Mouse (Mus musculus) ES-Bruce4 (cell line): ENCODE measurements around the gene Prkag2. TPM values are rescaled to one million over a fixed set of nuclear protein-coding genes. Genes with fewer than 3 reads are reported as not detected.

Experiments used
- H3K27ac ChIP-seq: 2 replicates; pipeline ENCODE4 v1.5.1; 2012; ENCODE audit warnings: low read length, inconsistent platforms; ENCODE audit not compliant: insufficient read depth
- H3K27me3 ChIP-seq: 2 replicates; pipeline ENCODE4 v1.6.1; 2012; ENCODE audit warnings: mild to moderate bottlenecking, low read length, inconsistent platforms; ENCODE audit not compliant: control insufficient read depth, poor library complexity, insufficient read depth, severe bottlenecking
- H3K36me3 ChIP-seq: 2 replicates; pipeline ENCODE4 v1.6.1; 2012; ENCODE audit warnings: inconsistent platforms, mild to moderate bottlenecking, low read length, moderate library complexity; ENCODE audit not compliant: control insufficient read depth, poor library complexity, insufficient read depth, severe bottlenecking
- H3K4me1 ChIP-seq: one replicate; pipeline ENCODE4 v1.8.1; 2011; ENCODE audit warnings: low read length; ENCODE audit not compliant: control insufficient read depth, insufficient read depth
- H3K4me3 ChIP-seq: 2 replicates; pipeline ENCODE4 v1.5.1; 2011; ENCODE audit warnings: low read depth, mild to moderate bottlenecking, low read length
- H3K9ac ChIP-seq: 2 replicates; pipeline ENCODE4 v1.6.1; 2012; ENCODE audit warnings: low read depth, mild to moderate bottlenecking, inconsistent platforms; ENCODE audit not compliant: poor library complexity, severe bottlenecking
- H3K9me3 ChIP-seq: replicated peaks from 2 replicates; pipeline ENCODE4 v1.6.1; 2012; ENCODE audit warnings: mild to moderate bottlenecking, low read length, inconsistent platforms; ENCODE audit not compliant: control insufficient read depth, poor library complexity, insufficient read depth, severe bottlenecking
- CTCF ChIP-seq: IDR thresholded peaks from one replicate; pipeline ENCODE4 v1.8.1; 2011; ENCODE audit warnings: low read depth, low read length
- EP300 ChIP-seq: IDR thresholded peaks from 2 replicates; pipeline ENCODE4 v1.6.1; 2011; ENCODE audit warnings: low read depth, low read length; ENCODE audit not compliant: insufficient read depth
- POLR2A ChIP-seq: IDR thresholded peaks from one replicate; pipeline ENCODE4 v1.8.1; 2011; ENCODE audit warnings: low read length; ENCODE audit not compliant: insufficient read depth
- polyA plus RNA-seq: library from polyadenylated mRNA; stranded (reverse); fragments of >200 nt; gene quantifications from 2 replicates; pipeline ENCODE4 v1.2.4, GENCODE M21; 2011; ENCODE audit warnings: low read depth; ENCODE audit not compliant: missing spikeins, insufficient read depth, insufficient read length

The Prkag2 gene
- polyA plus RNA-seq, 1 experiment, result 22.0 TPM

GRCm38 (mm10) chr5:24843841-24844240, 256.6 kb downstream of the Prkag2 start:
- TF ChIP-seq EP300 (no peak), CTCF (no peak), POLR2A (no peak)
- peaks cover 1% of the 10 kb centered on the region; the same call in 1 of the 2 replicates for H3K36me3 ChIP-seq
- H3K27ac ChIP-seq, result no peak overlapping the region
- H3K9me3 ChIP-seq, result no peaks in the 10 kb centered on the region
- no peak overlapping the region for H3K9ac ChIP-seq
- H3K4me3 ChIP-seq, result no peak overlapping the region
- no peaks in the 10 kb centered on the region for H3K4me1 ChIP-seq
- H3K27me3 ChIP-seq, result no peaks in the 10 kb centered on the region

GRCm38 (mm10) chr5:24843103-24843475, 257.4 kb downstream of the Prkag2 start:
- H3K9ac ChIP-seq, result peak overlapping the region; percentile 17; the same call in 1 of the 2 replicates

GRCm38 (mm10) chr5:24842274-24843102, 258.0 kb downstream of the Prkag2 start, which contains the start of gene Rheb:
TSS of gene Rheb (minus strand) at chr5:24842624.
- TF ChIP-seq EP300 (no peak), POLR2A (peak; percentile 85), CTCF (no peak)
- peak within 1 kb of the TSS; percentile 94 for H3K4me3 ChIP-seq
- no peaks in the 10 kb centered on the region for H3K9me3 ChIP-seq
- H3K36me3 ChIP-seq, result peaks cover 2% of the 10 kb centered on the region; the same call in 1 of the 2 replicates
- H3K27me3 ChIP-seq, result no peaks in the 10 kb centered on the region
- peak within 1 kb of the TSS; percentile 99 for H3K9ac ChIP-seq
- H3K27ac ChIP-seq, result peak within 1 kb of the TSS; percentile 96
- H3K4me1 ChIP-seq, result no peaks in the 10 kb centered on the region

More at GRCm38 (mm10) chr5:24843103-24843475, 257.4 kb downstream of the Prkag2 start:
- peak overlapping the region; percentile 34 for H3K4me3 ChIP-seq
- TF ChIP-seq CTCF (no peak), POLR2A (no peak), EP300 (no peak)
- 0 out of 2 replicates have a peak overlapping the region, but pooled peaks have one; percentile 2 for H3K27ac ChIP-seq
- H3K27me3 ChIP-seq, result no peaks in the 10 kb centered on the region
- no peaks in the 10 kb centered on the region for H3K4me1 ChIP-seq
- H3K9me3 ChIP-seq, result no peaks in the 10 kb centered on the region
- peaks cover 2% of the 10 kb centered on the region; the same call in 1 of the 2 replicates for H3K36me3 ChIP-seq

GRCm38 (mm10) chr5:24841662-24842273, 258.7 kb downstream of the Prkag2 start:
- Histone ChIP-seq H3K9me3 (no peaks in the 10 kb centered on the region), H3K9ac (peak overlapping the region; percentile 99), H3K4me3 (peak overlapping the region; percentile 94), H3K4me1 (no peaks in the 10 kb centered on the region), H3K27ac (peak overlapping the region; percentile 96), H3K36me3 (peaks cover 2% of the 10 kb centered on the region; the same call in 1 of the 2 replicates), H3K27me3 (no peaks in the 10 kb centered on the region)
- no peak for TF ChIP-seq EP300
- no peak for TF ChIP-seq POLR2A
- TF ChIP-seq CTCF, result no peak

- Histone ChIP-seq H3K27me3 (no peaks in the 10 kb centered on the region), H3K36me3 (peaks cover 2% of the 10 kb centered on the region; the same call in 1 of the 2 replicates), H3K4me1 (no peaks in the 10 kb centered on the region), H3K9me3 (no peaks in the 10 kb centered on the region), H3K4me3 (peak overlapping the region; percentile 94), H3K9ac (peak overlapping the region; percentile 99), H3K27ac (no peak overlapping the region)
- TF ChIP-seq EP300 (no peak), POLR2A (no peak), CTCF (no peak)
Measured at GRCm38 (mm10) chr5:24840975-24841431, 259.4 kb downstream of the Prkag2 start.

- H3K4me1 ChIP-seq, result peaks cover 1% of the 10 kb centered on the region
- H3K9me3 ChIP-seq, result no peaks in the 10 kb centered on the region
- H3K27me3 ChIP-seq, result no peaks in the 10 kb centered on the region
- H3K9ac ChIP-seq, result no peak overlapping the region
- no peak overlapping the region for H3K27ac ChIP-seq
- TF ChIP-seq CTCF (no peak), EP300 (no peak), POLR2A (no peak)
- no peak overlapping the region for H3K4me3 ChIP-seq
- peaks cover 2% of the 10 kb centered on the region; the same call in 1 of the 2 replicates for H3K36me3 ChIP-seq
Measured at GRCm38 (mm10) chr5:24834491-24834890, 266.0 kb downstream of the Prkag2 start.
